Mouse (Mus musculus): ENCODE results near the gene Kdm2a.

Gene Kdm2a

GRCm38 (mm10) chr19:4299126-4299525 lies 99.0 kb downstream of the Kdm2a start:
- no peak for DNase-seq (ENCODE audit: low spot score)

GRCm38 (mm10) chr19:4298322-4299121 lies 99.6 kb downstream of the Kdm2a start:
- DNase-seq (ENCODE audit: low spot score) = no peak

- DNase-seq (ENCODE audit: low spot score) = peak; percentile 37
Measured at GRCm38 (mm10) chr19:4297851-4298250, 100.2 kb downstream of the Kdm2a start.

- no peak for DNase-seq (ENCODE audit: low spot score)
Measured at GRCm38 (mm10) chr19:4296611-4297010, 101.5 kb downstream of the Kdm2a start.

GRCm38 (mm10) chr19:4295391-4295790 lies 102.7 kb downstream of the Kdm2a start:
- DNase-seq (ENCODE audit: low spot score) = no peak

- DNase-seq (ENCODE audit: low spot score) = peak; percentile 88
Measured at GRCm38 (mm10) chr19:4294381-4295097, 103.5 kb downstream of the Kdm2a start.

GRCm38 (mm10) chr19:4291161-4291560 lies 106.9 kb downstream of the Kdm2a start:
- no peak for DNase-seq (ENCODE audit: low spot score)

- no peak for DNase-seq (ENCODE audit: low spot score)
Measured at GRCm38 (mm10) chr19:4290749-4291148, 107.3 kb downstream of the Kdm2a start.

GRCm38 (mm10) chr19:4283653-4284052 lies 114.4 kb downstream of the Kdm2a start:
- no peak for DNase-seq (ENCODE audit: low spot score)

GRCm38 (mm10) chr19:4282898-4283553 lies 115.1 kb downstream of the Kdm2a start, which contains the start of gene Ankrd13d:
Gene Ankrd13d (minus strand): TSS chr19:4283137.
- DNase-seq (ENCODE audit: low spot score) = peak; percentile 92

GRCm38 (mm10) chr19:4280425-4280824 lies 117.7 kb downstream of the Kdm2a start:
- no peak for DNase-seq (ENCODE audit: low spot score)

GRCm38 (mm10) chr19:4279487-4279886 lies 118.6 kb downstream of the Kdm2a start:
- peak; percentile 44 for DNase-seq (ENCODE audit: low spot score)

GRCm38 (mm10) chr19:4270972-4271371 lies 127.1 kb downstream of the Kdm2a start:
- DNase-seq (ENCODE audit: low spot score) = no peak

- no peak for DNase-seq (ENCODE audit: low spot score)
Measured at GRCm38 (mm10) chr19:4270187-4270586, 127.9 kb downstream of the Kdm2a start.

- peak; percentile 63 for DNase-seq (ENCODE audit: low spot score)
Measured at GRCm38 (mm10) chr19:4268566-4269361, 129.3 kb downstream of the Kdm2a start, which contains the start of gene Ssh3. Gene Ssh3 (minus strand): TSS chr19:4269180.

GRCm38 (mm10) chr19:4265956-4266355 lies 132.1 kb downstream of the Kdm2a start:
- no peak for DNase-seq (ENCODE audit: low spot score)

Measured in T-cell, adult 2 months (primary cell).